Mouse (Mus musculus) gastrocnemius, postnatal 25 days (tissue): ENCODE measurements at regions not wholly inside any gene's neighbourhood (a gene's known extent, or its start where the extent isn't known, plus 50 kb on each side); places are given as distances from the start of the nearest gene placed in this dataset.

Experiments
- DNase-seq: peaks from one replicate; pipeline ENCODE4 v3.0.0; 2022

GRCm38 (mm10) chr15:87101146-87101545, 443.0 kb upstream of the Fam19a5 start:
- no peak for DNase-seq

- DNase-seq: no peak
These were observed 441.9 kb upstream of the Fam19a5 start for GRCm38 (mm10) chr15:87102211-87102610.

- no peak for DNase-seq
These were observed 438.1 kb upstream of the Fam19a5 start for GRCm38 (mm10) chr15:87105951-87106350.

- no peak for DNase-seq
These were observed 436.4 kb upstream of the Fam19a5 start for GRCm38 (mm10) chr15:87107701-87108100.

GRCm38 (mm10) chr15:87108411-87108810, 435.7 kb upstream of the Fam19a5 start:
- DNase-seq: no peak

- DNase-seq: no peak
These were observed 421.4 kb upstream of the Fam19a5 start for GRCm38 (mm10) chr15:87122656-87123055.

GRCm38 (mm10) chr15:87125427-87126148, 418.5 kb upstream of the Fam19a5 start:
- DNase-seq: peak; percentile 18

- DNase-seq: no peak
These were observed 405.2 kb upstream of the Fam19a5 start for GRCm38 (mm10) chr15:87138870-87139269.

GRCm38 (mm10) chr15:87169136-87169535, 375.0 kb upstream of the Fam19a5 start:
- DNase-seq: no peak

GRCm38 (mm10) chr15:87170890-87171289, 373.2 kb upstream of the Fam19a5 start:
- DNase-seq: no peak

GRCm38 (mm10) chr15:87173096-87173495, 371.0 kb upstream of the Fam19a5 start:
- DNase-seq: no peak

GRCm38 (mm10) chr15:87178646-87179045, 365.5 kb upstream of the Fam19a5 start:
- DNase-seq: no peak

GRCm38 (mm10) chr15:87180836-87181235, 363.3 kb upstream of the Fam19a5 start:
- DNase-seq: no peak

- DNase-seq: no peak
These were observed 359.9 kb upstream of the Fam19a5 start for GRCm38 (mm10) chr15:87184248-87184647.

- DNase-seq: no peak
These were observed 355.2 kb upstream of the Fam19a5 start for GRCm38 (mm10) chr15:87188816-87189455.

GRCm38 (mm10) chr15:87191901-87192300, 352.2 kb upstream of the Fam19a5 start:
- DNase-seq: no peak

GRCm38 (mm10) chr15:87196306-87196893, 347.7 kb upstream of the Fam19a5 start:
- no peak for DNase-seq

GRCm38 (mm10) chr15:87199641-87200040, 344.5 kb upstream of the Fam19a5 start:
- no peak for DNase-seq

- DNase-seq: no peak
These were observed 343.6 kb upstream of the Fam19a5 start for GRCm38 (mm10) chr15:87200282-87201048.

GRCm38 (mm10) chr15:87201055-87201454, 343.0 kb upstream of the Fam19a5 start:
- no peak for DNase-seq

GRCm38 (mm10) chr15:87229951-87230350, 314.1 kb upstream of the Fam19a5 start:
- no peak for DNase-seq

GRCm38 (mm10) chr15:87236096-87236495, 308.0 kb upstream of the Fam19a5 start:
- DNase-seq: no peak

GRCm38 (mm10) chr15:87239057-87239456, 305.0 kb upstream of the Fam19a5 start:
- no peak for DNase-seq
